Mouse (Mus musculus) neural tube, embryonic 11.5 days (tissue): ENCODE results near the gene Tmem176b. TPM values are rescaled to one million over a fixed set of nuclear protein-coding genes. Genes with fewer than 3 reads are reported as not detected.
A peak's percentile ranks its signal among the peaks of the same experiment; 100 is the strongest.
"Not testable (repeated sequence)": the region's sequence is repeated elsewhere in the genome, so short reads cannot be mapped to it uniquely, and the experiment has no call there.

Experiments used
- ATAC-seq: fragments of 200-750 bp; cut with Nextera tagmentation; 2 replicates; pipeline ENCODE4 v1.8.0; 2017; ENCODE audit warnings: moderate number of reproducible peaks, mild to moderate bottlenecking, moderate TSS enrichment, moderate library complexity; ENCODE audit not compliant: insufficient read depth, low FRiP score, low TSS enrichment
- DNase-seq: peaks from one replicate; pipeline ENCODE4 v3.0.0-alpha.2; 2015; ENCODE audit warnings: low spot score
- H3K27ac ChIP-seq: fragments of 300-500 bp; sonication (generic); 2 replicates; pipeline ENCODE4 v1.5.1; 2014; ENCODE audit warnings: low read depth, mild to moderate bottlenecking, low read length
- H3K27me3 ChIP-seq: fragments of 300-500 bp; sonication (generic); 2 replicates; pipeline ENCODE4 v1.6.1; 2014; ENCODE audit warnings: mild to moderate bottlenecking, low read length, mixed read lengths; ENCODE audit not compliant: control insufficient read depth, insufficient read depth
- H3K36me3 ChIP-seq: fragments of 300-500 bp; sonication (generic); 2 replicates; pipeline ENCODE4 v1.6.1; 2014; ENCODE audit warnings: mild to moderate bottlenecking, low read length, moderate library complexity, mixed read lengths; ENCODE audit not compliant: control insufficient read depth, insufficient read depth
- H3K4me1 ChIP-seq: fragments of 300-500 bp; sonication (generic); 2 replicates; pipeline ENCODE4 v1.6.1; 2014; ENCODE audit warnings: low read length, mixed read lengths; ENCODE audit not compliant: control insufficient read depth, insufficient read depth
- H3K4me2 ChIP-seq: fragments of 300-500 bp; sonication (generic); 2 replicates; pipeline ENCODE4 v1.6.1; 2014; ENCODE audit warnings: low read depth, mild to moderate bottlenecking, moderate library complexity
- H3K4me3 ChIP-seq: fragments of 300-500 bp; sonication (generic); 2 replicates; pipeline ENCODE4 v1.5.1; 2014; ENCODE audit warnings: low read depth, low read length
- H3K9ac ChIP-seq: fragments of 300-500 bp; sonication (generic); 2 replicates; pipeline ENCODE4 v1.6.1; 2014; ENCODE audit warnings: mild to moderate bottlenecking, low read length
- H3K9me3 ChIP-seq: fragments of 300-500 bp; sonication (generic); 2 replicates; pipeline ENCODE4 v1.6.1; 2016; ENCODE audit warnings: low read length; ENCODE audit not compliant: control insufficient read depth
- WGBS: fragments of 180-500 bp; shearing (Covaris S2); extraction: QIAGEN DNeasy Blood & Tissue Kit; methylation state at CpG from one replicate; pipeline ENCODE4 v1.1.7; 2014; 5-methylcytosine and 5-hydroxymethylcytosine counted together
- polyA plus RNA-seq: library from polyadenylated mRNA; unstranded; fragments of >200 nt; fragmentation: Nextera tagmentation; extraction: Ambion mirVana; gene quantifications from 2 replicates; pipeline ENCODE4 v1.2.1, GENCODE M21; 2014

Tmem176b gene
- polyA plus RNA-seq, 1 experiment from 2014 or later, result 49.0 TPM

DNA sequence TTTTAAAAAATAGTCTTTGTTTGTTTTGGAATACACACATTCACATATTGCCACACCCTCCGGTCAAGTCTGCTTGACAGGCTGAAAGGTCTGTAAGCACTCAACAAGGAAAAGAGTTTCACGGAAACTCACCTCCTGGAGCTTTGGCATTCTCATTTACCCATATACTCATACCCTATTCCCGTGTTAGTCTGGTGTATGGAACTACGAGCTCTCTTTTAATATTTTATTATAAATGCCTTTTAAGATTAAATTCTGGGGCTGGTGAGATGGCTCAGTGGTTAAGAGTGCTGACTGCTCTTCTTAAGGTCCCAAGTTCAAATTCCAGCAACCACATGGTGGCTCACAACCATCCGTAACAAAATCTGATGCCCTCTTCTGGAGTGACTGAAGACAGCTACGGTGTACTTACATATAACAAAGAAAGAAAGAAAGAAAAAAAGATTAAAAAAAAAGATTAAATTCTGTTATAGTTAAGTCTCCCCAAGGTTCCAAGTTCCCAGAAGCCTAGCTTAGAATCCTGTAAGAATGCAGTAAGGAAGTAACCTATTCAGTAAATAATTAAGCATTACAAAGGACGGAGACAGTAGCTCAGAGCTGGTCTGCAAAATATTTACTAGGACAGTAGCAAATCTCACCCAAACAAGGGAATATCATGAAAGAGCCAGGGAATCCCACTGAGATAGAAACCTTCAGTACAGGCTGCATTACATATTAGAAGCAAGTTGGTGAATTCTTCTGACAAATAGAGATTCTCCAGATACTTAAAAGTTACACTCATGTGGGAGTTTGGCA is 19.1 kb downstream of the Tmem176b start:
- H3K4me1 ChIP-seq, H3K27me3 ChIP-seq, H3K27ac ChIP-seq, H3K9ac ChIP-seq, H3K9me3 ChIP-seq, H3K36me3 ChIP-seq, H3K4me2 ChIP-seq, ATAC-seq, H3K4me3 ChIP-seq, DNase-seq: not testable (repeated sequence)
- 84% methylated on average over 7 of the region's 7 CpGs for WGBS

DNA sequence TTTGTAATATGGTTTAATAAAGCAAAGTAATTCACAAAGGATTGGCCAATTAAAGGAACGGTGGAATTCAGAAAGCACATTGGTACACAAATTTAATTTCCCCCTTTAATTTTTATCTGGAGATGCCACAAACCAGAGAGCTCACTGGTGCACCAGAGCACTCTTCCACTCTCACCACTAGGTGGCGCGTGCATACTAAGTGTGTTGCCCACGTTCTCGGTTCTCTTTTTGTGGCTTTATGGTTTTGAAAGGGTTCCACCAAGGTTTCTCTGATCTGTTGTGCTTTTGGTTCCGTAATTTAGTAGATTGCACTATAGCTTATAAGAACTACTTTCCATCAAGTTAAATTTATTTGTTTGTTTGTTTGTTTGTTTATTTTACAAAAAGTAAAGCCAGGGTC is 23.5 kb downstream of the Tmem176b start:
- ATAC-seq (no peak), DNase-seq (peak; percentile 77)
- Histone ChIP-seq H3K9me3 (no peaks in the 10 kb centered on the region), H3K27me3 (no peaks in the 10 kb centered on the region), H3K4me2 (no peak overlapping the region), H3K4me3 (no peak overlapping the region), H3K36me3 (no peaks in the 10 kb centered on the region), H3K9ac (no peak overlapping the region), H3K4me1 (no peaks in the 10 kb centered on the region), H3K27ac (no peak overlapping the region)
- 9% methylated on average over 6 of the region's 6 CpGs for WGBS

DNA sequence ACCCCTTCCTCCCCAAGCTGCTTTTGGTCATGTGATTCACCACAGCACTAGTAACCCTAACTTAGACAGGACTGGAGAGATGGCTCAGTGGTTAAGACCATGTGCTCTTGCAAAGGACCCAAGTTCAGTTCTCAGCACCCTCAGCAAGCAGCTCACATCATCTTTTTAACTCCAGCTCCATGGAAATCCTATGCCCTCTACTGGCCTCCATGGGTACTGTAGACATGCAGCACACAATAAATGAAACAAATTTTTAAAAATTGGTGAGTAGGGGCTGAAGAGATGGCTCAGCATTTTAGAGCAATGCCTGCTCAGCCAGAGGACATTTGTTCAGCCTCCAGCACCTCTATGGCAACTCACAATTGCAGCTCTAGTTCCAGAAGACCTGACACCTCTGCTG is 26.3 kb downstream of the Tmem176b start:
- Histone ChIP-seq H3K4me1 (no peaks in the 10 kb centered on the region), H3K36me3 (no peaks in the 10 kb centered on the region), H3K4me3 (no peak overlapping the region), H3K27me3 (no peaks in the 10 kb centered on the region), H3K9me3 (no peaks in the 10 kb centered on the region), H3K9ac (no peak overlapping the region), H3K4me2 (no peak overlapping the region), H3K27ac (no peak overlapping the region)
- ATAC-seq (no peak), DNase-seq (no peak)

DNA sequence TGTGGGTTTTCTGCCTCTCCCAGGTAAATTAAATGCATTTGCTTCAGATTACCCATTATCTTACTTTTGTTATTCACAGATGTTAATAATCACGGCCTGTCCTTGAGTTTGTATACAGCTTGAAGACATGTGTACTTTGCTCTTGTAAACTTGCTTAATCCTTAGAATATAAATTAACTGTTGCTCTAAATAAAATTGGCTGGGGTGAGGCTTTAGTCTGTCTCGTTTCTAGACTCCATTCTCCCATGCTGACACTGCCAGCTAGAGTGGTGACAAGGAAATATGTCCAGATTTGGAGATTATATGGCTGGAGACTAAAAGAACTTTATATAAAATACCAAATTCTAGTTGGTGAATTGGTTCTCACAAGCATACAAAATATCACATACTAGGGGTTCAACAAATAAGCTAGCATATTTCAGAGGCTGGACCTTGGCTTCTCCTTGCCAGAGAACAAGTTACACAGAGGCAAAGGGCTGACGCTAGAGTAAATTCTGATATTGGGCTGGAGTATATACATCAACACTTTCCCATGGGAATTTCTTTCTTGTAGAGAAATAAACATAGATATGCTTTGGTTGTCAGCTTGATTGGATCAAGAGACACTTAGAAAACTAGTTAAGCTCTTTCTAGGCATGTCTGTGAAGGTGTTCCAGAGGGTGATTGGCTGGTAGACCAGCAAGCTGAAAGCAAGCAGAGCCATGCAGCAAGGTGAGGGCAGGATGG is 31.6 kb downstream of the Tmem176b start:
- no peaks in the 10 kb centered on the region for H3K36me3 ChIP-seq

DNA sequence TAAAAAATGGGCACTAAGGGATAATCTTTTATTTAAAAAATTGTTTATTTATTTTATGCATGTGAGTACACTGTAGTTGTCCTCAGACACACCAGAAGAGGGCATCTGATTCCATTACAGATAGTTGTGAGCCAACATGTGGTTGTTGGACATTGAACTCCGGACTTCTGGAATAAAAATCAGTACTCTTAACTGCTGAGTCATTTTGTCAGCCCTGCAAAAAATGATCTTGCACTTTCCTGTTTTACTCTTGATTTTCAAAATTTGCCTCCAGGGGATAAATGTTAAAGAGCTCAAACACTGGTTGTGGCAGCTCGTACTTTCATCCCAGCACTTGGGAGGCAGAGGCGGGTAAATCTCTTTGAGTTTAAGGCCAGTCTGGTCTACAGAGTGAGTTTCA is 34.5 kb downstream of the Tmem176b start:
- no peaks in the 10 kb centered on the region for H3K27me3 ChIP-seq
- ATAC-seq (no peak), DNase-seq (no peak)
- H3K36me3 ChIP-seq, result no peaks in the 10 kb centered on the region
- H3K4me3 ChIP-seq, result no peak overlapping the region
- no peaks in the 10 kb centered on the region for H3K9me3 ChIP-seq
- WGBS, result 89% methylated on average over 3 of the region's 3 CpGs
- H3K4me2 ChIP-seq, result no peak overlapping the region
- no peak overlapping the region for H3K27ac ChIP-seq
- no peaks in the 10 kb centered on the region for H3K4me1 ChIP-seq
- no peak overlapping the region for H3K9ac ChIP-seq

More for the DNA sequence above, 31.6 kb downstream of the Tmem176b start:
- Histone ChIP-seq H3K4me1 (no peaks in the 10 kb centered on the region), H3K9ac (no peak overlapping the region), H3K9me3 (no peaks in the 10 kb centered on the region), H3K4me3 (no peak overlapping the region), H3K4me2 (no peak overlapping the region), H3K27ac (no peak overlapping the region), H3K27me3 (no peaks in the 10 kb centered on the region)
- ATAC-seq (no peak), DNase-seq (no peak)
- WGBS, result 74% methylated on average over 3 of the region's 3 CpGs

DNA sequence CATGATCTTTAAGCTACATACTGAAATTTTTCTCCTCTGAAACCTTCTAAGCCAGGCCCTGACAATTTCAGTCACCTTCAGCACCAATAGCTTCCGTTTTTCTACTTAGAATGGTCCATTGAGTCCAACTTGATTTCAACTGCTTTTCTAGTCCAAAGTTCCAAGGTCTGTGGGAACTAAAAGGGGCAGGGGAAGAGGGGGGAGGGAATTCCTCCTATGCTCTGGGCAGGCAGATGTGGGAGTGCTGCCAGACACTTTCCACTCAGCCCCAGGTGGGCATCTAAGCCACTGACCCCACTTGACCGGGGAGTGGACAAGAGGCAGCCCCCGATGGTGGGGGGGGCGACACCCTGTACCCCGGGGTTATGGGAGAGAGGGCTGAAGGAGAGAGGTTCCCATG is 37.0 kb downstream of the Tmem176b start:
- H3K9me3 ChIP-seq, result no peaks in the 10 kb centered on the region
- ATAC-seq, result no peak

DNA sequence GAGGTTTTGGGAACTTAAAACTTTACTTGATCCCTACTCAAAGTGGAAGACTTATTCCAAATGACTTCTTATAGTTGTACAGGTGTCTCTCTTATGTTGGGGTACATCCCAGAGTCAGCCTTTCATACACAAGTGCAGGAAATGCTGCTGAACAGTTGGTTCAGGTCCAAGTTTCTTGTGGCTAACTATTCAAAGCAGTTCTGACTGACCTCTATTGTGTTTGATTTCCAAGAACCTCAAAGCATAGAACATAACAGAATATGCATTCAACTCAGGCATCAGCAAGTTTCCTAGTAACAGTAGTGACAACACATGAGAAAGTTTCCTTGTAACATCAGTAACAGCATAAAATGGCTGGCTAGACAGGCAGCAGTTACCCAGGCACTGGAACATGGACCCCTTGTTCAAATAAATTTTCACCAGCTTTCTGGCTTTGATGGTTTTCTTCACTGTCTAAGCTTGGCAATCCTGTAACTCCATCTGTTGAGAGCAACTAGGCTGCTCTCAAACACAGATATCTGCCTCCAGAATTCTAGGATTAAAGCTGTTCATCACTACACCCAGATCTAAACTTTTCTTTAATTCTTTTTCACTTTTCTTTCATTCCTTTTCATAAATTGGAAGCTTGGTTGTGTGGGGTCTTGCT is 37.8 kb downstream of the Tmem176b start:
- no peak overlapping the region for H3K27ac ChIP-seq
- DNase-seq (no peak), ATAC-seq (no peak)
- H3K36me3 ChIP-seq, result no peaks in the 10 kb centered on the region
- H3K9ac ChIP-seq, result no peak overlapping the region
- H3K9me3 ChIP-seq, result no peaks in the 10 kb centered on the region
- H3K4me1 ChIP-seq, result no peaks in the 10 kb centered on the region
- no peak overlapping the region for H3K4me3 ChIP-seq
- H3K27me3 ChIP-seq, result no peaks in the 10 kb centered on the region
- no peak overlapping the region for H3K4me2 ChIP-seq

More for the DNA sequence above, 37.0 kb downstream of the Tmem176b start:
- no peak overlapping the region for H3K9ac ChIP-seq
- no peak for DNase-seq
- H3K27ac ChIP-seq, result no peak overlapping the region
- H3K4me1 ChIP-seq, result no peaks in the 10 kb centered on the region
- 86% methylated on average over 5 of the region's 5 CpGs for whole genome bisulfite sequencing
- H3K27me3 ChIP-seq, result no peaks in the 10 kb centered on the region
- H3K4me3 ChIP-seq, result no peak overlapping the region
- H3K36me3 ChIP-seq, result no peaks in the 10 kb centered on the region
- no peak overlapping the region for H3K4me2 ChIP-seq

DNA sequence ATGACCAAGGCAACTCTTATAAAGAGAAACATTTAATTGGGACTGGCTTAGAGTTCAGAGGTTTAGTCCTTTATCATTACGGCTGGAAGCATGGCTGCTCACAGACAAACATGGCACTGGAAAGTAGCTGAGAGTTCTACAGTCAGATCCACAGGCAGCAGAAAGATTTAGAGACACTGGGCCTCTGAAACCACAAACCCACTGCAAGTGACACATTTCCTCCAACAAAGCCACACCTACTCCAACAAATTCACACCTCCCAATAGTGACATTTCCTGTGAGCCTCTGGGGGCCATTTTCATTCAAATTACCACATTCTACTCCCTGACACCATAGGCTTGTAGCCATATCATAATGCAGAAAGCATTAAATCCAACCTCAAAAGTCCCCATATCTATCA is 39.4 kb downstream of the Tmem176b start:
- H3K9me3 ChIP-seq, result no peaks in the 10 kb centered on the region
- no peak overlapping the region for H3K4me2 ChIP-seq
- H3K9ac ChIP-seq, result no peak overlapping the region
- no peak overlapping the region for H3K4me3 ChIP-seq
- DNase-seq, result no peak
- H3K27ac ChIP-seq, result no peak overlapping the region
- H3K36me3 ChIP-seq, result no peaks in the 10 kb centered on the region
- ATAC-seq, result no peak
- WGBS, result 81% methylated on average over 1 of the region's 1 CpGs
- H3K27me3 ChIP-seq, result no peaks in the 10 kb centered on the region
- no peaks in the 10 kb centered on the region for H3K4me1 ChIP-seq
